In the genomic region with DNA sequence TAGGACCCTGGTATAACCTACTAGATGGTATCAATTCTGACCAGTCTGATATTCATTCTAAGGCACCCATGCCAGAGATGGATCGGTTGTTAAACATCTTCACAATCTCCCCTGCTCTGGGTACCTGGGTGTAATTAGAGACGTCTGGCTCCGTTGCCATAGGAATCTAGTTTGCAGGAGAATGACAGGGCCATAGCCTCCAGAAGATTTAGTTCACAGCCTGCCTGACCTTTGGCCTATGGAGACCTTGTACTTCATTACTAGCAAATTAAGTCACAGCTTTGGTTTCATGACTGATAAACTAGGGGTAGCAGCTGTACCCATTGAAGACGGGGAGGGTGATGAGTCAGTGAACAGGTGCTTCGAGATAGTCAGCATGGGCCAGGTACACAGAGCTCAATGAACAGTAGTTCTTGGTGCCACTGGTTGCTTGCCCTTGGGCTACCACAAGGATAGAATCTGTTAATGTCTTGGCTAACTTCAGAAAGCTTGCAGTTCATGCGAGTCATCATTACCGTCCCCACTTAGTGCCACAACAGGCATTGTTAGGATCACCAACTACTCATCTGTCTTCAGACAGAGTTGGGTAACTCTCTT, we compare ENCODE assay signal across 22 mouse cellular contexts. TPM values are rescaled to one million over a fixed set of nuclear protein-coding genes. Genes with fewer than 3 reads are reported as not detected.
DNase-seq lines count a peak whose midpoint lies in the region; ATAC-seq and TF ChIP-seq lines count a peak whose summit lies in the region.
"Had no signal": no experiment of that assay in that cellular context is flagged by ENCODE, and none has a peak within 500 bp of the region (broad histone marks: within the 10 kb centered on the region; RNA-seq: fewer than 3 reads in every experiment).

No protein-coding gene starts in this region.

- DNase-seq in hindbrain, embryonic 14.5 days (ENCODE audit: low spot score), result no peak
- DNase-seq in hindbrain, postnatal 0 days (ENCODE audit: low spot score), result no peak
- DNase-seq in embryo, embryonic 9.5 days (ENCODE audit: extremely low spot score), result peak; percentile 43
- no peak for DNase-seq in midbrain, embryonic 14.5 days
- DNase-seq in layer of hippocampus, adult 2 months (ENCODE audit: low spot score in 2 of 2), result no peak
- no peak for DNase-seq in left cerebral cortex, adult 18-20 months (ENCODE audit: low spot score in 2 of 2)
- DNase-seq: adrenal gland, adult 2 months; cerebellum, adult 18-20 months; cerebellum, postnatal 25 days; kidney, adult 9 months; kidney, postnatal 36 days; liver, embryonic 13.5 days; lung, embryonic 14.5 days; right cerebral cortex, postnatal 14 days; spleen, adult 18-20 months had no signal

- ATAC-seq in hindbrain, embryonic 14.5 days (ENCODE audit: low FRiP score), result no peak
- ATAC-seq in hindbrain, postnatal 0 days, result no peak
- no peak for ATAC-seq in midbrain, embryonic 14.5 days (ENCODE audit: low FRiP score, low TSS enrichment)
- ATAC-seq in neural tube, embryonic 13.5 days (ENCODE audit: low read depth), result no peak
- ATAC-seq: intestine, embryonic 16.5 days had no signal

- H3K27ac ChIP-seq in hindbrain, embryonic 14.5 days, result no peak overlapping the region
- H3K27ac ChIP-seq in hindbrain, postnatal 0 days, result no peak overlapping the region
- H3K27ac ChIP-seq in midbrain, embryonic 14.5 days (replicated peaks; ENCODE audit: low read depth, low read length), result no peak overlapping the region
- H3K27ac ChIP-seq in neural tube, embryonic 13.5 days (replicated peaks), result no peak overlapping the region
- H3K27ac ChIP-seq in layer of hippocampus, adult 2 months, result no peak overlapping the region
- H3K27ac ChIP-seq: embryonic facial prominence, embryonic 12.5 days; heart, embryonic 10.5 days; left cerebral cortex, adult 2 months; liver, embryonic 13.5 days had no signal

- peak overlapping the region; percentile 82 for H3K4me2 ChIP-seq in hindbrain, embryonic 14.5 days (replicated peaks)
- H3K4me2 ChIP-seq in hindbrain, postnatal 0 days (ENCODE audit: low read depth, low read length), result no peak overlapping the region
- H3K4me2 ChIP-seq in midbrain, embryonic 14.5 days (ENCODE audit: low read length), result peak overlapping the region; percentile 18
- peak overlapping the region; percentile 27; the same call in 1 of the 2 replicates for H3K4me2 ChIP-seq in neural tube, embryonic 13.5 days
- H3K4me2 ChIP-seq: embryonic facial prominence, embryonic 12.5 days; liver, embryonic 13.5 days; lung, embryonic 14.5 days had no signal

- H3K4me3 ChIP-seq in hindbrain, embryonic 14.5 days (replicated peaks; ENCODE audit: low read length), result no peak overlapping the region
- H3K4me3 ChIP-seq in hindbrain, postnatal 0 days (ENCODE audit: low read length), result no peak overlapping the region
- H3K4me3 ChIP-seq in midbrain, embryonic 14.5 days (replicated peaks; ENCODE audit: low read depth, low read length), result no peak overlapping the region
- no peak overlapping the region for H3K4me3 ChIP-seq in neural tube, embryonic 13.5 days
- no peak overlapping the region for H3K4me3 ChIP-seq in layer of hippocampus, adult 2 months
- H3K4me3 ChIP-seq: embryonic facial prominence, embryonic 12.5 days; heart, embryonic 10.5 days; left cerebral cortex, adult 2 months; liver, embryonic 13.5 days had no signal

- peaks cover 69% of the 10 kb centered on the region for H3K4me1 ChIP-seq in hindbrain, embryonic 14.5 days (replicated peaks; ENCODE audit: control insufficient read depth, insufficient read depth, low read length)
- peaks cover 12% of the 10 kb centered on the region for H3K4me1 ChIP-seq in hindbrain, postnatal 0 days (ENCODE audit: insufficient read depth, low read length)
- H3K4me1 ChIP-seq in midbrain, embryonic 14.5 days (ENCODE audit: control insufficient read depth, insufficient read depth, low read length), result peaks cover 68% of the 10 kb centered on the region
- H3K4me1 ChIP-seq in neural tube, embryonic 13.5 days (replicated peaks), result peaks cover 81% of the 10 kb centered on the region

- no peaks in the 10 kb centered on the region for H3K27me3 ChIP-seq in hindbrain, embryonic 14.5 days (ENCODE audit: control insufficient read depth, insufficient read depth, low read length)
- H3K27me3 ChIP-seq in hindbrain, postnatal 0 days (ENCODE audit: insufficient read depth, low read length), result no peaks in the 10 kb centered on the region
- H3K27me3 ChIP-seq in midbrain, embryonic 14.5 days (ENCODE audit: control insufficient read depth, insufficient read depth, low read length), result no peaks in the 10 kb centered on the region
- no peaks in the 10 kb centered on the region for H3K27me3 ChIP-seq in neural tube, embryonic 13.5 days
- H3K27me3 ChIP-seq: embryonic facial prominence, embryonic 12.5 days had no signal

- no peak overlapping the region for H3K9ac ChIP-seq in hindbrain, embryonic 14.5 days
- H3K9ac ChIP-seq in hindbrain, postnatal 0 days (replicated peaks; ENCODE audit: low read length), result no peak overlapping the region
- no peak overlapping the region for H3K9ac ChIP-seq in midbrain, embryonic 14.5 days (replicated peaks; ENCODE audit: low read length)
- H3K9ac ChIP-seq in neural tube, embryonic 13.5 days, result no peak overlapping the region; the same call in 1 of the 2 replicates
- H3K9ac ChIP-seq: embryonic facial prominence, embryonic 12.5 days; liver, embryonic 13.5 days; lung, embryonic 14.5 days had no signal

- TF ChIP-seq CTCF in hindbrain, postnatal 0 days (IDR thresholded peaks at IDR 0.05; ENCODE audit: low read depth), result no peak
- no peak for TF ChIP-seq CTCF in layer of hippocampus, adult 2 months (conservative IDR thresholded peaks at IDR 0.05)

- H3K36me3 ChIP-seq in hindbrain, embryonic 14.5 days (replicated peaks; ENCODE audit: control insufficient read depth, insufficient read depth), result no peaks in the 10 kb centered on the region
- no peaks in the 10 kb centered on the region for H3K36me3 ChIP-seq in hindbrain, postnatal 0 days (ENCODE audit: insufficient read depth, low read length)
- no peaks in the 10 kb centered on the region for H3K36me3 ChIP-seq in midbrain, embryonic 14.5 days (ENCODE audit: control insufficient read depth, insufficient read depth, low read length)
- no peaks in the 10 kb centered on the region; the same call in 1 of the 2 replicates for H3K36me3 ChIP-seq in neural tube, embryonic 13.5 days
- H3K36me3 ChIP-seq: embryonic facial prominence, embryonic 12.5 days; heart, embryonic 10.5 days; liver, embryonic 13.5 days had no signal

- H3K9me3 ChIP-seq in hindbrain, embryonic 14.5 days (ENCODE audit: control insufficient read depth, low read length), result no peaks in the 10 kb centered on the region
- no peaks in the 10 kb centered on the region for H3K9me3 ChIP-seq in hindbrain, postnatal 0 days (ENCODE audit: low read length)
- H3K9me3 ChIP-seq in midbrain, embryonic 14.5 days (ENCODE audit: control insufficient read depth, low read length), result no peaks in the 10 kb centered on the region
- H3K9me3 ChIP-seq in neural tube, embryonic 13.5 days, result no peaks in the 10 kb centered on the region
- H3K9me3 ChIP-seq: embryonic facial prominence, embryonic 12.5 days; heart, embryonic 10.5 days; liver, embryonic 13.5 days had no signal

- 39% methylated on average over 7 of the region's 7 CpGs for WGBS in hindbrain, embryonic 14.5 days
- WGBS in hindbrain, postnatal 0 days, result 59% methylated on average over 7 of the region's 7 CpGs
- 51% methylated on average over 7 of the region's 7 CpGs for WGBS in midbrain, embryonic 14.5 days
- 48% methylated on average over 7 of the region's 7 CpGs for WGBS in neural tube, embryonic 13.5 days

RNA-seq across cellular contexts. Expression of a gene that starts 4.4 kb away (rescaled TPM):
- 104 and 111 TPM in 2 replicates for polyA plus RNA-seq in hindbrain, embryonic 14.5 days (2014; fragmentation: Nextera tagmentation; extraction: Ambion mirVana)
- total RNA-seq in hindbrain, postnatal 0 days (2014; rRNA removed), result 52.4 and 54.8 TPM in 2 replicates
- polyA plus RNA-seq in hindbrain, postnatal 0 days (2015; fragmentation: Nextera tagmentation; extraction: Ambion mirVana), result 37.4 and 45.1 TPM in 2 replicates
- 109 and 127 TPM in 2 replicates for polyA plus RNA-seq in midbrain, embryonic 14.5 days (2014; fragmentation: Nextera tagmentation; extraction: Ambion mirVana)
- 63.6 and 72.5 TPM in 2 replicates for polyA plus RNA-seq in neural tube, embryonic 13.5 days (2015; fragmentation: Nextera tagmentation; extraction: Ambion mirVana)
- total RNA-seq in layer of hippocampus, adult 2 months (2021), result 1 to 10 TPM; 1.3 to 1.8 TPM
- total RNA-seq in left cerebral cortex, adult 18-20 months (2021), result 1 to 10 TPM in 1 of 2 experiments, under 1 TPM in 1; 0.94 to 1.3 TPM
- total RNA-seq: MEL; neutrophil, adult 5-6 weeks had no signal
